Mouse (Mus musculus) kidney, adult 18-20 months (tissue): ENCODE data around the gene Pigs.

Experiments used
- DNase-seq: peaks from one replicate; pipeline ENCODE4 v3.0.0; 2021

The Pigs gene

GRCm38 (mm10) chr11:78327634-78328511 lies at the start of gene Pigs:
Pigs (plus strand) TSS chr11:78328415.
- peak; percentile 98 for DNase-seq

DNA sequence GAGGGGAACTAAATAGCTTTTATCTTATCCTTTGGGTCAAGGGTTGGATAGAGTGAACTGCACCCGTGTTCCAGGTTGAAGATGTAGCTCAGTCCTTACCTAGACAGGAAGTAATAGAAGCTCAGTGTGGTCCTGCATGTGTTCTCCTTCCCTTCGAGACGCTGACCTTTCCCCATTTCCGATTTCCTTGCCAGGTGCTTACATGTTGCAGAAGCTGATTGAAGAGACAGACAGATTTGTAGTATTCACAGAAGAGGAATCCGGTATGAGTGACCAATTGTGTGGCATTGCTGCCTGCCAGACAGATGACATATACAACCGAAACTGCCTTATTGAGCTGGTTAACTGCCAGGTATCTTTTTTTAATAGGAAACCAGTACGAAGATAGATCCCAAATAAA lies 49.4 kb upstream of the Pigs start:
- DNase-seq, result no peak

- DNase-seq, result no peak
Observed at GRCm38 (mm10) chr11:78279586-78279985, 48.6 kb upstream of the Pigs start.

- DNase-seq, result no peak
Observed at GRCm38 (mm10) chr11:78289146-78289763, 39.0 kb upstream of the Pigs start.

- DNase-seq, result no peak
Observed at GRCm38 (mm10) chr11:78290654-78291053, 37.6 kb upstream of the Pigs start, which contains the start of gene BC030499. BC030499 (plus strand) TSS chr11:78290841.

DNA sequence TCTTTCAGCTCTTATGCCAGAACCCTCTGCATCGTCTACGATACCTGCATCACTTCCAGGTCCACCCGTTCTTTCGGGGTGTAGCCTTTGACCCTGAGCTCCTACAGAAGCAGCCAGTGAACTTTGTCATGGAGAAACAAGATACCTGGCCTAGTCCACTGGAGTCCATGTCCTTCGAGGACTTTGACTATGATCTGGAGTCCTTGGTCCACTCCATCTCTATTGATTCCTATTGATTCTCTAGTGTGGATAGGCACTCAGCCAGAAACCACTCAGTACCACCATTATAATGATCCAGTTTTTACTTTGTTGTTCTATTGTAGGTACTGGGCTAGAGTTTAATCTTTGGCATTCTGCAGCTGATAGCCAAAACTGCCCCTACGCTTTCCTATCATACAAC lies 33.6 kb upstream of the Pigs start:
- no peak for DNase-seq

DNA sequence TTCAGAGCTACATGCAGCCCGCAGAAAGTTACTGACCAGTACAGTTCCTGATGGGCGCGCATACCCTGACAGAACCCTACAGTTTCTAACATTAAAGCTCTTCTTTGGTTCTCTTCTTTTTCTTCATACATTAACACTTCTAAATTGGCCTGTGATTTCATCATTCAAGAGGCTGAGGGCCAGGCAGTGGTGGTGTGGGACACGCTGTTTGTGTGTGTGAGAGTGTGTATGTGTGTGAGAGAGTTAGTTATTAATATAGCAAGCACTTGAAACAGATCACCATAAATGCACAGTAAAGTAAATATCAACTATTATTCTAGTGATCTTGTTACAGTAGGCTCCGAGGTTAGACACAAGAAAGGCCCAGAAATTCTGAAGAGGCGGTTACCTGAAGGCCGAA lies 27.3 kb upstream of the Pigs start:
- no peak for DNase-seq

DNA sequence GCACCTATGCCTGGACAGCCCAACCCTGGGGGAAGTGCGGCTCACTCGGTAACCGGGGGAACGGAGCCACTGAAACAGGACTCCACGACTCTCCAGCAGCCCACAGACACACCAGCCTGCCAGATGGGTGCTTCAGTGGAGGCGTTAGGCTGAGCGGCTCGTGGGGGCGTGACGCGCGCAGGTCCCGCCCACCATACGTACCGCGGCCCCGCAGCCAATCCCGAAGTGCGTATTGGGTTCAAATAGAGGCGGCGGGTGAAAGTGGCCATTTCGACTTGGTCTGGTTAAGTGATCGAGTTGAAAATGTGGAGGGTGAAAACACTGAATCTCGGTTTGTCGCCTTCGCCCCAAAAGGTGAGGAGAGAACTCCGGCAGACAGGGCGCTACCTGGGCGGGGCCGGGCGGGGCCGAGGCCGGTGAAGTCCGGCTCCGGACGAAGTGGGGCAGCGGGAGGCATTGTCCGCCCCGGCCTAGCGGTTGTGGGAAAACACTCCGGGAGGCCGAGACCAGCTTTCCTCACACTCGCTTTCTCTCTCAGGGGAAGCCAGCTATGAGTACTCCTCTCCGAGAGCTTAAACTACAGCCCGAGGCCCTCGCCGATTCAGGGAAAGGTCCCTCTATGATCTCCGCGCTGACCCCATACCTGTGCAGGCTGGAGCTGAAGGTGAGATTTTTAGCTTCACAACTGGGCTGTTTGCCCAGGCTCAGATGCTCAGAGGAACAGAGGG lies 26.7 kb upstream of the Pigs start, which contains the start of gene Spag5:
Gene Spag5 (plus strand): TSS at position 173 of the 728 bp plus-strand sequence.
- DNase-seq, result peak; percentile 92

- DNase-seq, result no peak
Observed at GRCm38 (mm10) chr11:78305272-78305671, 22.9 kb upstream of the Pigs start.

DNA sequence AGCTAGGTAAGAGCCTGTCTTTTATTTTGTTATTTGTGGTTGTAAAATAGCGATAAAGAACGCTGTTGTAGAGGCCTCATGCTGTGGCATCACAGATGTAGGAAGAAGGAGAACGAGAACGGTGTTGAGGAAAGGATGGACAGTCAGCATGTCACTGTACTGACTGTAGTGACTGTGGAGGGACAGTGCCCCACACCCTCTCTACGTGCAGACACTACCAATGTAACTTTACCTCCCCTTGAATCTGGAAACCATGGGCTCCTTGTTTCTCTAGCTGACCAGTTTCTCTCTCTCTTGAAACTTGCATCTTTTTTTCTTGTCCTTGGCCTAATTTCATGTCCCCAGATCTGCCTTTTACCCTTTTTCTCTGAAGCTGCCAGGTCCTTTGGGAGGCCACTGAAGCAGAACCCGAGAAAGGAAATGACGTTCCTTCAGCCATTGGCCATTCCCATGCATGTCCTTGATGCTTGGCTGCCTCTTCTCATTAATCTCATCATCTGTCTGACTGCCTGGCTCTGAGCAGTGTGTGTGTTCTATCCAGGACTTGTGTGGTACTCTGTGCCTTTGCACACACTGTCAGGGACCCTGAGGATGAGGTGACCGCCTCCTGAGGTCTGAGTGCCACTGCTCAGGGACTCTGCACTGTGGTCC lies 17.2 kb upstream of the Pigs start:
- DNase-seq, result no peak

DNA sequence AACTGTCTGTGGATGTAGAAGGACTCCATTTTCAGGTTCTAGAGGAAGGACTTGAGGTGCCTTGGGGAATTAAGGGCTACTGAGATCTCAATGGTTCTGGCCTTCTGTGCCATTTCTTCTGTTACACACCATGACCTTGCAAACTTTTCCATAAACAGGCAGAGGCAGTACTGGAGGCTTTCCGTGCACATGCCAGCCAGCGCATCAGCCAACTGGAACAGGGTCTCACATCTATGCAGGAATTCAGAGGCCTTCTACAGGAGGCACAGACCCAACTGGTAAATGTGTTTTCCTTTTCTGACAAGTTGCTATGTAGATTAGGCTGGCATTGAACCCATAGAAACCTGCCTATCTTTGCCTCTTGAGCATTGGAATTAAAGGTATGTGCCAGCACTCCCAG lies 14.6 kb upstream of the Pigs start:
- DNase-seq, result no peak

DNA sequence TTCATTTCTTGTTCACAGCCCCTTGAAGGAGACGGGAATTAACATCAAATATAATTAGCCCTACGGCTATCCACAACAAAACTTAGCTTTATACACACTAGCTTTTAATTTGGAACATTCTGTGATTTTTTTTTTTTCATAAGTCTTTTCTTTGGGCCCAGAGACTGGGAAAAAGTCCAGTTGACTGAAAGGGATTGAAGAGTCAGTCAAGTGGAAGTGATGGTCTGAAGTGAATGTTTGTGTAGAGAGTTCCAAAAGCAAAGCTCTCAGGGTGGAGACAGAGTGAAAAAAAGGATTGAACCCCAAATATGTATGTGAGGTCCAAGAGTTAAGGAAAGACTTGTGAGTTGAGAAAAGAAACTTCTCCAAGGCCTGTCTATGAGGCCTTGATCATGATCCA lies 9.8 kb upstream of the Pigs start:
- no peak for DNase-seq

DNA sequence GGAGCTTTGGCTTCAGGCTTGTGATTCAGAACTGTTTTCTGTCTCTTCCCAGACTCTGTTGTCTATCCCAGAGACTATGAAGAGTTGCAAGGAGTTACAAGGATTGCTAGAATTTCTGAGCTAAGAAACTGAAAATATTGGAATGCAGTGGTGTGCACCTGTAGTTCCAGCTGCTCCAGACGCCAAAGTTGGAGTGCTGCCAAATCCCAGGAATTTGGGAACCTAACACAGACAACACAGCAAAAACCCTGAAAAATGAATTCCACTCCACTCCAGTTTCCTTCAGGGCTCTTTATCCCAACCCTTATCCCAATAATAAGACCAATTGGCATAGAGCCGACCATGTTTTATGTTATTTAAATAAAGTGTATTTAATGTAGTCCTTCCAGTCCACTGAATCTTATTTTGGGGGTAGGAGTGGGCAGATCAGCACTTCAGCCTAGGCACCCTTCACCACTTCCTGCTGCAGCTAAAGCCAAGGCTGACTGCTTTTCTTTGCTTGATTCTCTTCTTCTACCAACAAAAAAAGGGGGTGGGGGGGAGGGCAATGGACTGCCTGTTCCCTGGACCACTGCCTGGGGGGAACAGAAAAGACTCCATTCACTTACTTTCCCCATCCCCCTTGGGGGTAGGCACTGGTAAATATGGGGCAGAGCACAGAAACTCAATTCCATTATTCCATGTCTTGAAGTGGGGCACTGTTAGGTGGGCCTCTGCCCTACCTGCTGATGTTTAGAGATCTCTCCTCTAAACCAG lies 6.0 kb upstream of the Pigs start:
- no peak for DNase-seq

- DNase-seq, result peak; percentile 87
Observed at GRCm38 (mm10) chr11:78322860-78323259, 5.4 kb upstream of the Pigs start, which contains the start of gene Aldoc. Aldoc (plus strand) TSS chr11:78322968.

DNA sequence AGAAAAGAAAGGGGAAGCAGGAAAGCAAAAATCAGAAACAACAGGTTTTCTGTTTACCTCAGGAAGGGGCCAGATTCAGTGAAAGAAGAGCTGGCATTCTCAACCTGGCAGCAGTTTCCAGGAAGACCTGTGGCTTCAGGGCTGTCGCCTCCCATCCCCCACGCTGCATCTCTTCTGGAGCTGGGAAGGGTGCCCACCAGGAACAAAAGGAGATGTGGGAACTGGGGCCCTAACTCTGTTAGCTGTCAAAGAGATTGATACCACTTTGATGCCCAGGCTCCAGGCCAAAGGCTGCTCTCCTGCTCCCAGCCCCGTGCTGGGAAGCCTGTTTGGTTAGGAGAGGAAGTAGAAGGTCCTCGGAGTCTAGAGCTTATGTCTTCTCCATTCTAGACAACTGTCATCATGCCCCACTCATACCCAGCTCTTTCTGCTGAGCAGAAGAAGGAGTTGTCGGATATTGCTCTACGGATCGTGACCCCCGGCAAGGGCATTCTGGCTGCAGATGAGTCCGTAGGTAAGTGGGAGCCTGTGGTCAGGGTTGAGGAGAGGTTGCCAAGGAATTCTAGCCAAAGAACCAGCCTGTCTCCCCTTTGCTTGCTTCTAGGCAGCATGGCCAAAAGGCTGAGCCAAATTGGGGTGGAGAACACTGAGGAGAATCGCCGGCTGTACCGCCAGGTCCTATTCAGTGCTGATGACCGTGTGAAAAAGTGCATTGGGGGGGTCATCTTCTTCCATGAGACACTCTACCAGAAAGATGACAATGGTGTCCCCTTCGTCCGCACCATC lies 4.0 kb upstream of the Pigs start:
- no peak for DNase-seq

GRCm38 (mm10) chr11:78324965-78325364 lies 3.2 kb upstream of the Pigs start:
- DNase-seq, result no peak

DNA sequence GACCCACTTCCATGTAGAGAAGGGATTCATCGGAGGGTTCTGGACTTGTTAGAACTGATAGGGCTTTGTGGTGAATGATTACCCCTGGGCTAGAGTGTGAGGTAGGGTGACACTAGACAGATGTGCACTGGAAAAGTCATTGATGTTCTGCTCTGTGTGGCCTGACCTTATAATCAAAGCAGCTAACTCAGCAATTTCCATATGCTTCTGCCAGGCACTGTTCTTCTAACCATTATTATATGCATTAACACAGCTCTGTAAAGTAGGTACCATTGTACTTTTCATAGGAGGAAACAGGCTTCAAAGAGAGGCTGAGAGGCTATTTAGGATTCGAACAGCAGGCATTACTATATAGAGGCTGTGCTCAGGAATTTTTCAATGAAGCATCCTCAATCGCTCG lies 1.0 kb upstream of the Pigs start:
- DNase-seq, result no peak

DNA sequence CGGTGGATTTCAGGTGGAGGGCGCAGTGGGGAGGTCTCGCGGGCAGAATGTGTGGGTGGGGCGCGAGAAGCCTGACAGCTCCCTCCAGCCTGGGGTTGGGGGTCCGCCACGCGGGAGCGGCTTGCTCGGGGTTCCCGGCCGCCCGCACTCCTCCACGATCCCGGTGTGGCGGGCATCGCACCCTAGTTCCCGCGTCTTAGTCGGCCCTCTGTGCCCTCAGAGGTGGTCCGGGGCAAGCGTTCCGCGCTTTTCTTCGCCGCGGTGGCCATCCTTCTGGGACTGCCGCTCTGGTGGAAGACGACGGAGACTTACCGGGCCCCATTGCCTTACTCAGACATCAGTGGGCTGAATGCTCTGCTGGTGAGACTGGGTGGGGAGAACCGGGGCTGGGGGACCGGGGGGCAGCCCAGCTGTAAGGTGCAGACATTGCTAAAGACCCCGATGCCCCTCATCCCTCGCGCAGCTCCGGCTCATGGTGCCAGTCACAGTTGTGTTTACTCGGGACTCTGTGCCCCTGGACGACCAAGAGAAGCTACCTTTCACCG lies 369 bp downstream of the Pigs start:
- no peak for DNase-seq

DNA sequence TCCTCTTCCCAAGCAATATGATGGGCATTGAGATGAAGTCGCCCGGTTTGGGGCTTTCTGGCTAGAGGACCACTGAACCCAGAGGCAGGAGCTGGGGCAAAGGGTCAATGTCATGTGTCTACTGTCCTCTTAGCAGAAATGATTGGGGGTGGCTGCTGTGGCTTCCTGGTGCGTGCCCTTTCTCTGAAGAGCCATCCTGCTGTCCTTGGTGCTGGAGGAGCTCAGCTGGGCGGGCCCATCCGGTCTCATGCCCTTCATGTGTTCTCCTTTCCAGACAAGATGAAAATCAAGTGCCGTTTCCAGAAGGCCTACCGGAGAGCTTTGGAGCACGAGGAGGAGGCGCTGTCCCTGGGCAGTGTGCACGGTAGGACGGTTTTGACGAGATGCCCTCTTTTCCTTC lies 4.5 kb downstream of the Pigs start:
- DNase-seq, result no peak

GRCm38 (mm10) chr11:78333992-78334391 lies 5.8 kb downstream of the Pigs start:
- DNase-seq, result no peak

DNA sequence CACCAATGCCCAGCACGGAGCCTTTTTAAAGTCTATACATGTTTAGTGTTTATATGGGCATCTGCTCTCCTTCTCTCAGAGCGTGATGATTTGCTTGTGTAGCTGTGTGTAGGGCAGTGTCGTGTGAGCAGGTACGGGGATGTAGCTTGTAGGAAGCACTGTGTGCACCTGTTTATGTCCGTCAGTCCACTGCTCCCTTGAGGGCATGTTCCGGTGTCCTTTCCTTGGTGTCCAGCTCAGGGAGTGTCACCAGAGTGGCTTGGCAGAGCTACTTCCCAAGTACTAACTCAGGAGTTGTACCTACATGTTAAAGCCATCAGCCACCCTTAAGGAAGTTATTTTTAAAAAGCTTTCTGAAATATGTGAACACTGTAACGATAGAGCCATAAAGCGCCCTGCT lies 8.8 kb downstream of the Pigs start:
- no peak for DNase-seq
